Mouse (Mus musculus) cerebellum, adult 2 months (tissue): ENCODE results near the gene Aldh3a2. TPM values are rescaled to one million over a fixed set of nuclear protein-coding genes. Genes with fewer than 3 reads are reported as not detected.

Source experiments
- DNase-seq, 2 experiments: peaks; one replicate each; pipeline ENCODE4 v3.0.0; 2021
- H3K27ac ChIP-seq: fragments of 200-500 bp; 2 replicates; pipeline ENCODE4 v1.5.1; 2012; ENCODE audit warnings: low read length, control low read depth, inconsistent platforms; ENCODE audit not compliant: insufficient read depth
- H3K27me3 ChIP-seq: fragments of 200-500 bp; 2 replicates; pipeline ENCODE4 v1.6.1; 2012; ENCODE audit warnings: inconsistent platforms, mild to moderate bottlenecking, low read length, moderate library complexity; ENCODE audit not compliant: control insufficient read depth, insufficient read depth
- H3K4me1 ChIP-seq: fragments of 200-500 bp; 2 replicates; pipeline ENCODE4 v1.6.1; 2011; ENCODE audit warnings: low read length; ENCODE audit not compliant: control insufficient read depth, insufficient read depth
- H3K4me3 ChIP-seq: fragments of 200-500 bp; replicated peaks from 2 replicates; pipeline ENCODE3; 2011; ENCODE audit warnings: mild to moderate bottlenecking, low read depth, low read length, control low read depth; ENCODE audit not compliant: insufficient read depth
- CTCF ChIP-seq: fragments of 200-500 bp; IDR thresholded peaks from 2 replicates; pipeline ENCODE4 v1.5.1; 2011; ENCODE audit warnings: low read depth, mild to moderate bottlenecking, control low read depth, low read length, moderate library complexity, borderline replicate concordance; ENCODE audit not compliant: insufficient read depth
- POLR2A ChIP-seq: fragments of 200-500 bp; IDR thresholded peaks from 2 replicates; pipeline ENCODE4 v1.6.1; 2011; ENCODE audit warnings: low read length, control low read depth, borderline replicate concordance; ENCODE audit not compliant: insufficient read depth
- WGBS: fragments of 180-500 bp; shearing (Covaris S2); methylation state at CpG from one replicate; pipeline ENCODE4 v1.1.7; 2018; 5-methylcytosine and 5-hydroxymethylcytosine counted together
- polyA plus RNA-seq: library from polyadenylated mRNA; depleted of rRNA; stranded (reverse); fragments of >200 nt; gene quantifications from 2 replicates; pipeline ENCODE4 v1.2.3, GENCODE M21; 2012

The Aldh3a2 gene
- polyA plus RNA-seq, 1 experiment = 68.4 TPM

GRCm38 (mm10) chr11:61270406-61270805, 3.1 kb upstream of the Aldh3a2 start:
- TF ChIP-seq CTCF (no peak), POLR2A (no peak)
- no peak overlapping the region for H3K4me3 ChIP-seq
- H3K27me3 ChIP-seq = no peaks in the 10 kb centered on the region
- DNase-seq = no peak
- H3K27ac ChIP-seq = no peak overlapping the region
- 63% methylated on average over 5 of the region's 5 CpGs for WGBS
- H3K4me1 ChIP-seq = no peaks in the 10 kb centered on the region; the same call in 1 of the 2 replicates

DNA sequence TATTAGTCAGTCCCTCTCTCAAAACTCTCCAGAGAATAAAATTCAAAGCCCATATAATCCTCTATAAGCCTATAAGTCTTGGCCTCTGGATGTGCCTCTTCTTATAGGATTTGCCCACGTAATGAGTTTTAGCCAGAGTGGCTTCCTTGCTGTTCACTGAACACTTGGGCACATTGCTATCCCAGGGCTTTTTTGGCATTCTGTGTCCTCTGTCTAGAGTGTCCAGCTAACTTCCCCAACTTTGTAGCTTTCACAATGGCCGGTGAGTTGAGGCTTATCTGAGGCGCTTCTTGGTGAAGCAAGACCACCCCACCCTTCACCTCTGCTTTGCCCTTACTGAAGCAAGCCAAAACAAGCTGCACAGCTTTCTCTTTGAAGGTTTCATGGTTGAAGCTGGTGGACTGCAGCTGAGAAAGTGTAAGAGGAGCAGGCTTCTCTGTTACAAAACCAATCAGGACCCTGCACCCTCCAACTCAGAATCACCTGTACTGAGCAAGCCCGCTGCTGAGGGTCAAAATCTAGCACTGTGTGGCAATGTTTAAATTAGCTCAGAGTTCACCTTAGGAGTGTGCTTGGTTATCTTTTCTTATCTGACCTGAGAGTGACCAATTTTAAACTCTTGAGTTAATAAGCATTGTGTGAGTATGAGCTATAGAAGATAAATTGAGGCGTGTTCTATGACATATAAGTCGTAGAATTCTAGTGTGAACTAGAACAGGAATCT, 1.5 kb upstream of the Aldh3a2 start:
- TF ChIP-seq POLR2A (no peak), CTCF (no peak)
- H3K27ac ChIP-seq = no peak overlapping the region
- no peaks in the 10 kb centered on the region; the same call in 1 of the 2 replicates for H3K4me1 ChIP-seq
- DNase-seq = no peak
- no peaks in the 10 kb centered on the region for H3K27me3 ChIP-seq
- 97% methylated on average over 6 of the region's 6 CpGs for WGBS
- no peak overlapping the region for H3K4me3 ChIP-seq

- Histone ChIP-seq H3K27me3 (no peaks in the 10 kb centered on the region), H3K27ac (no peak overlapping the region), H3K4me1 (no peaks in the 10 kb centered on the region; the same call in 1 of the 2 replicates), H3K4me3 (no peak overlapping the region)
- WGBS = 90% methylated on average over 1 of the region's 1 CpGs
- no peak for DNase-seq
- TF ChIP-seq CTCF (no peak), POLR2A (no peak)
These were observed 3.4 kb downstream of the Aldh3a2 start for GRCm38 (mm10) chr11:61263841-61264240.

DNA sequence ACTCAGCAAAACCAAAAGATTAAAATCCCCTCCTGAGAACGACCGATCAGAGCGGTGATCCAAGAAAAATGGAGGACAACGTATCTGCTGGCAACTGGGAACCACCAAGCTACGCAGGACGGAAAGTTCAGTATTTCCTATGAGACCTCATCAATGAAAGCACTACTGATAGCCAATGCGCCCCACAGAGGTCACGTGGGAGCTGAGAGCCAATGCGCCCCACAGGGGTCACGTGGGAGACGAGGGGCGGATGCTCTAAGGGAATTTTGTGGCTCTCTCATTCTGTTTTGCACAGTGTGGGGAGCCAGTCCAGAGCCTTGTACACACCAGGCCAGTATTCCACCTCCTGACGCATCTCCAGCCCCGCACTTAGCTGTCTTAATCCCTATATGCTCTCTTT, 4.7 kb downstream of the Aldh3a2 start:
- TF ChIP-seq CTCF (no peak), POLR2A (no peak)
- WGBS = 92% methylated on average over 14 of the region's 14 CpGs

DNA sequence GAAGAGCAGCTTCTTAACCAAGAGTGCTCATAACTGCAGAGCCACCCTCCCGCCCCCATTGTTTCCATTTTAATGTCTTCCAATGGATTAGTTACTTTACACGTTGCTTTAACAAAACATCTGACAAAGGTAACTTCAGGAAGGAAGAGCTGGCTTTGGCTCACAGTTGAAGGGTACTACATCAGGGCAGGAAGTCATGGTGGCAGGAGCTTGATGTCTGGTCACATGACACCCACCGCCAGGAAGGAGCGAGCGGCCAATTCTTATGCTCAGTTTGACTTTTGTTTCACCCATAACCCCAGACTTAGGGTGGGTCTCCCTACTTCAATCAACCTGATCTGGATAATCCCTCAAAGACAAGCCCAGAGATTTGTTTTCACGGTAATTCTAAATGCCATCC, 8.2 kb downstream of the Aldh3a2 start:
- Histone ChIP-seq H3K27me3 (no peaks in the 10 kb centered on the region), H3K4me1 (peaks cover 2% of the 10 kb centered on the region; the same call in 1 of the 2 replicates), H3K27ac (no peak overlapping the region), H3K4me3 (no peak overlapping the region)
- WGBS = 92% methylated on average over 6 of the region's 6 CpGs
- DNase-seq = no peak
- no peak for TF ChIP-seq CTCF
- TF ChIP-seq POLR2A = no peak

More for the DNA sequence above, 4.7 kb downstream of the Aldh3a2 start:
- no peak for DNase-seq
- Histone ChIP-seq H3K4me3 (no peak overlapping the region), H3K27ac (no peak overlapping the region), H3K27me3 (no peaks in the 10 kb centered on the region), H3K4me1 (no peaks in the 10 kb centered on the region; the same call in 1 of the 2 replicates)

- H3K4me1 ChIP-seq = peaks cover 2% of the 10 kb centered on the region; the same call in 1 of the 2 replicates
- H3K27ac ChIP-seq = no peak overlapping the region
- 94% methylated on average over 12 of the region's 12 CpGs for WGBS
- no peak for DNase-seq
- TF ChIP-seq CTCF (no peak), POLR2A (no peak)
- H3K27me3 ChIP-seq = no peaks in the 10 kb centered on the region
- no peak overlapping the region for H3K4me3 ChIP-seq
These were observed 14.5 kb downstream of the Aldh3a2 start for GRCm38 (mm10) chr11:61252807-61253206.

DNA sequence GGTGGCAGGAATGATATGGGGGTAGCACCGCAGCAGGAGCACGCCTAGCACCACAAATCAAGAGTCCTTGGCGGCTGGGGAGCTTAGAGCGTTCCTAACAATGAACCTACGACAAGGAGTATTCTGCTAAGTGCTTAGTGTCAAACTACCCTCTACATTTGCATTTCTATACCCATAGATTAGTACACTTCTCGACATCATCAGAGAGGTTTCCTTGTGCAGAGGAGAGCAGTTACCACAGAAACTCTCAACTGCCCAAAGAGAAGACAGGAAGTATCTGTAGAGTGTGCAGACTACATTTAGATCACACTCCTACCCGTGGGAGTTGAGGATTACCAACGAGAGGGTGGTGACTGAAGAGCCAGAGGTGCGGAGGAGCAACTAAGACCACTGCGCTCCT, 15.5 kb downstream of the Aldh3a2 start:
- TF ChIP-seq CTCF = no peak
- TF ChIP-seq POLR2A = no peak

DNA sequence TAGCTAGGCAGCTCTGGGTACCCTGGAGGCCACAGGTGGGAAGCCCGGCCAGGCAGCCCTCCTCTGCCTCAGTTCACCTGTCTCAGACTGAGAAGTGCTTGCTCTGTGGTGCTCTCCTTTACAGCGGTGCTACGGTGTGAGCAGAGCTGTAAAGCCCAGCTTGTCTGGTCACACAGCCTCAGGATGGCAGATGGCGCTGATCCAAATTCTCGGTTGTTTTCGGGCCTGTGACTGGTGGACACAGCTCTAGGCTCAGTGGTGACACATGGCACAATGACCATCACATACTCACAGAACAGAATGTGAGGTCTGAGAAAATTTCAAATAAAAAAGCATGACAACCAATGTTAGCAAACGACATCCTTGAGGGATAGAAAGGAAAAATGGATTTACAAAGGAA, 22.9 kb downstream of the Aldh3a2 start:
- Histone ChIP-seq H3K27me3 (no peaks in the 10 kb centered on the region), H3K4me1 (peaks cover 6% of the 10 kb centered on the region), H3K4me3 (no peak overlapping the region), H3K27ac (no peak overlapping the region)
- no peak for TF ChIP-seq POLR2A
- no peak for TF ChIP-seq CTCF
- 56% methylated on average over 7 of the region's 7 CpGs for WGBS
- peak in 1 of 2 experiments; percentile 42 for DNase-seq

More for the DNA sequence above, 15.5 kb downstream of the Aldh3a2 start:
- WGBS = 87% methylated on average over 10 of the region's 10 CpGs
- H3K27ac ChIP-seq = no peak overlapping the region
- H3K4me3 ChIP-seq = no peak overlapping the region
- H3K27me3 ChIP-seq = no peaks in the 10 kb centered on the region
- H3K4me1 ChIP-seq = peaks cover 2% of the 10 kb centered on the region; the same call in 1 of the 2 replicates
- DNase-seq = no peak
